Mouse (Mus musculus): ENCODE results near the gene Cfap74. TPM values are rescaled to one million over a fixed set of nuclear protein-coding genes. Genes with fewer than 3 reads are reported as not detected.
"Not testable (repeated sequence)": the region's sequence is repeated elsewhere in the genome, so short reads cannot be mapped to it uniquely, and the experiment has no call there.

Cfap74 gene
- polyA plus RNA-seq, 1 experiment: 1.2 TPM

DNA sequence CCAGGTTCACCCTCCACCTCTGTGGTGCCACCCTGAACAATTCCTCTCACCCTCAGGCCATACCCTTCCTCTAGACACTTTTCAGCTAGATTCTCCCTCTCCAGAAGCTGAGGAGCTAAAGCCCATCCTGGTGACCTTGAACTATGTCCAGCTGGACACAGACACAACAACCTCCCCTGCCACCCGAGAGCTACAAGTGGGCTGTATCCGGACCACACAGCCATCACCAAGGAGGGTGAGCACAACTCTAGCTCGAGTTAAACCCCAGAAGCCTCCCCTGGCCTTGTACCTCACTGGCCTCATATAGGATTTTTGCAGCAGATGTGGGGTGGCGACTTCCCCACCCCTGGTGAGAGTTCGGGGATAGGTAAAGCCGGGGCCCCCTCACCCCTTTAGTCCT is 56.6 kb downstream of the Cfap74 start:
- no peak for DNase-seq (ENCODE audit: low read depth, low spot score)
- WGBS: 72% methylated on average over 6 of the region's 6 CpGs

DNA sequence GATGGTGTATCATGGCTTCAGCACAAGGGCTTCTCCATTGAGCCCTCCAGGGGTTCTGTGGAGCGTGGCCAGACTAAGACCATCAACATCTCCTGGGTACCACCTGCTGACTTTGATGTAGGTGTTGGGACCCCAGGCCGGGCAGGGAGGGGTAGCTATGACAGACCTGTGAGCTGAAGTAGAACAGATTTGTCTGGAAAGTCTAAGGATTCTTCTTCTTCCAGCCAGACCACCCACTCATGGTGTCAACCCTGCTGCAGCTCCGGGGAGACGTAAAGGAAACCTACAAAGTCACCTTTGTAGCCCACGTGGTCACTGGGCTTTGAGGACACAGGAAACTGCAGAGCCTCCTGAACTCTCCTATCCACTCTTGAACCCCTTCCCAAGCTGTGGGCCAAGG is 57.1 kb downstream of the Cfap74 start:
- WGBS: 88% methylated on average over 5 of the region's 5 CpGs
- DNase-seq (ENCODE audit: low read depth, low spot score): no peak

DNA sequence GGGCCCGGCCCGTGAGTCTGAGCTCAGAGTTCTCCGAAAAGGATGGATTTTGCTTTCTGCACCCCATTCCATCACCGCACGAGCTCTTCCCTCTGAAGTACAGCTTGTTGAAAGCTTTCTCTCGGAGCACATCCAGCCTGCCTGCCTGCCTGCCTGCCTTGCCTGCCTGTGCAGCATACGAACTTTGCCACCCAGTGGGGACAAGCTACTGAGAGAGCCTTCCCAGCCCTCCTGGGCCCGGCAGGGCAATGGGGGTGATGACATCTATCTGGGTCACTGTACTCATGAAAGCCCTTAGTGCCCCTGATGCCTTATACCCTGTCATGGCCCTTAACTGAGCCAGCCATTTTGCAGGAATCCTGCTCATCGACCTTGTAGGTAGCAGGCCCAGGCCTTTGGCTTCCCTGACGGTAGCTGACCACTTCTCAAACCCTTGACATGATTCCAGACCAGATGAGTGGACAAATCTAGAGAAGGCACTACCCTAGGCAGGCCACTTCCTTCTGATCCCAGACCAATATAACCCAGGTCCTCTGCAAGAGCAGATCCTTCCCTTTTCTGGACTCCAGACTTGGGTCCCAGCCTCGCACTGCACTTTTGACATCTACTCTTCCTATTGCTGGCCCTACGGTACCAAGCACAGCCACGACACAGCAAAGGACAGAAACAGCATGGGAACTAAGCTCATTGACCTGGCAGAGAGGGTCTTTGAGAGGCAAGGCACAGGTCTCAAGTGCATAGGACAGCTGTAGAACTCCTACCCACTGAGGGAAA is 58.4 kb downstream of the Cfap74 start:
- 86% methylated on average over 13 of the region's 13 CpGs for WGBS
- no peak for DNase-seq (ENCODE audit: low read depth, low spot score)

DNA sequence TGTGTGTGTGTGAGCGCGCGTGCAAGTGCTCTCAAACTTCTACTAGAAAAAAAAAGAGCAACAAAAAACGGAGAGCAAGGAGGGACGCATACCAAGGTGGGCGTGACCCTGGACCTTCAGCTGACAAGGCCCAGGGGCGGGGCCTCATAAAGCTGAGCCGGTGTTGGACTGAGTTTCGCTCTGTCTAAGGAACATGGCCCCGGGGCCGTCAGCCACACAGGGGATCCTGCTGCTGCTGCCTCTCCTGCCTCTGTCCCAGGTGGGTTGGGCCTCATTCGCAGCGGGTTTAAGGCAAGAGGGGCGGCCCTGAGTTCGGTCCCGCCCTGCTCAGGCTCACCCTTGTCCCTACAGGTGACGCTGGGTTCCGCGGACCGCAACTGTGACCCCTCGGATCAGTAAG is 60.0 kb downstream of the Cfap74 start, which contains the start of gene Tmem52:
Gene Tmem52, plus strand, starts transcription at position 163 of the 400 bp plus-strand sequence.
- DNase-seq (ENCODE audit: low read depth, low spot score): no peak
- WGBS: 5% methylated on average over 21 of the region's 21 CpGs

DNA sequence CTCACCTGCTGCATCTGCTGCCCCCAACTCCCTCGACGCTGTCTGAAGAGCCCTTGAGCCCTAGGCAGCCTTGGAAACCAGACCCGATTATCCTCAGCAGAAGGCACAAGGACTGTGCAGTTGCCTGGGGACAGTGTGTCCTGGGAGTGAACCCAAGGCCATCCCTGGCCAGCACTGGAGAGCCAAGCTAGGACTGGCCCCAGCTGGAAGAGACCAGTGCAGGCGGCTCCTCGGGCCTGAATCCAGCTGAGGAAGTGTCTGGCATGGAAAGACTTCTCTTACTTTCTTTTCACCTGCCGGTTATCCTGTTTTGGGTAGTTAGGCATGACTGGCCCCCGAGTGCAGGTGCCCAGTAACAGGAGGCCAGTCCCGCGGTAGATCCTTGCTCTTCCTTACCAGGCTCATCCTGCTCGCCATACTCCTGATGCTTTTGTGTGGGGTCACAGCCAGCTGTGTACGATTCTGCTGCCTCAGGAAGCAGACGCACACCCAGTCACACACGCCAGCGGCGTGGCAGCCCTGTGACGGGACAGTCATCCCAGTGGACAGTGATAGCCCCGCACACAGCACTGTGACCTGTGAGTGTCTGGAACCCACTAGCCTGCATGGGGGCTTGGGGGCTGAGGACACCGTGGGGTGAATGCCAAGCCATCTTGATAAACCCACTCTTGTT is 60.7 kb downstream of the Cfap74 start:
- DNase-seq (ENCODE audit: low read depth, low spot score): no peak
- WGBS: 82% methylated on average over 18 of the region's 18 CpGs

DNA sequence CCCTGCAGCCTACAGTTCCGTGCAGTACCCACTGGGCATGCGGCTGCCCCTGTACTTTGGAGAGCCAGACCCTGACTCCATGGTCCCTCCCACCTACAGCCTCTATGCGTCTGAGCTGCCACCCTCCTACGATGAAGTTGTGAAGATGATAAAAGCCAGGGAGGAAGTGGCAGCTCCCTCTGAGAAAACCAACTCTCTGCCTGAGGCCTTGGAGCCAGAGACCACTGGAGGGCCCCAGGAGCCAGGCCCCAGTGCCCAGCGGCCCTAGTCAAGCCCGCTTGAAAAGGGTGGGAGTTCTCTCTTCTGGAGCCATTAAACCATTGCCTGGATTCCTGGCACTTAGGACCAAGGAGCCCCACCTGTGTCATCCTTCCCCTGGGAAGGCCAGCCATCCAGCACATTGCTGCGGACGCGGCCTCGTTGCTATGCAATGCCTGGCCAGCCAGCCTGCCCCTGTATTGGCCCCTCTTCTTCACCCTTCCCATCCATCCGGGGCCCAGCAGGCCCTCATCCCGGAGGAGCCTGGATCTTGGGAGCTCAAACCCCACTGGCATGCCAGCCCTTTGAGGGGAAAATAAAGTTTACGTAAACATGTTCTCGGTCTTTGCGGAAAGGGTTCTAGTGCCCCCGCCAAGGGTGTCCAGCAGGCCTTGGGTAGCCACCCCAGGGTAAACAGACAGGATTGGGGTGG is 61.4 kb downstream of the Cfap74 start:
- 82% methylated on average over 16 of the region's 16 CpGs for WGBS
- DNase-seq (ENCODE audit: low read depth, low spot score): no peak

DNA sequence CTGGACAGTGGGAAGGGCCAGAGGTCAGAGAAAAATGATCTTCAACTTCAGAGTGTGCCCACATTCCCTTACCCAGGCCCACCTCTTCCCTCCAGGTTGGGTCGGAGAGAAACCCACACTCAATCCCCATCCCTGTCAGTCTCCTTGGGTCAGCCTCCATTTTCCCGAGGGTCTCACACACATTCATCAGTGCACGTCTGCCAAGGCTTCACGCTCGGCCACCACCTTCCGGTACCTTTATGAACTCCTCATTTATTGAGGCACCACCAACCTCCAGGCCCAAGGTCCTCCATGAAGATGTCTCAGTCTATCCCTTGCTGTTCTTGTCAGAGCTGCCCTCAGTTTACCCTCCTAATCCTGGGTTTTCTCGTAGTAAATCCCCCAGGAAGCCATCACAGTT is 62.0 kb downstream of the Cfap74 start:
- 89% methylated on average over 7 of the region's 7 CpGs for WGBS
- no peak for DNase-seq (ENCODE audit: low read depth, low spot score)

DNA sequence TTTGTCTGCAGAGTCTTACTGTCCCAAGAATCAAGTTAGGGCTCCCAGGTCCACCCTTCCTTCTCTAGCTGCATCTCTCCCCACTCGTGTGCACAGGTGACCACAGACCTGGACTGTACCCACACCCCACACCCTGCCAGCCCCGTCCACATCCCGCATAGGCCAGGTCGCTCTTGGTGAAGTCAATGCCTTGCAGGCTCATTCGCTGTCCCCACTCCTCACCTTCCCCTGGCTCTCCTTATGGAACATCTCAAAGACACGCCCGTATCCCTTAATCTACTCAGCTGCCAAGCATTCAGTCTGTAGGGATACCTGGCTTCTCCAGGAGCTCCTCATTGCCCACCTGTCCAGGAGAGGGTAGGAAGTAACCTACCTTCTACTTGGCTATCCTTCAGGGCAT is 62.4 kb downstream of the Cfap74 start:
- WGBS: 91% methylated on average over 7 of the region's 7 CpGs
- no peak for DNase-seq (ENCODE audit: low read depth, low spot score)

DNA sequence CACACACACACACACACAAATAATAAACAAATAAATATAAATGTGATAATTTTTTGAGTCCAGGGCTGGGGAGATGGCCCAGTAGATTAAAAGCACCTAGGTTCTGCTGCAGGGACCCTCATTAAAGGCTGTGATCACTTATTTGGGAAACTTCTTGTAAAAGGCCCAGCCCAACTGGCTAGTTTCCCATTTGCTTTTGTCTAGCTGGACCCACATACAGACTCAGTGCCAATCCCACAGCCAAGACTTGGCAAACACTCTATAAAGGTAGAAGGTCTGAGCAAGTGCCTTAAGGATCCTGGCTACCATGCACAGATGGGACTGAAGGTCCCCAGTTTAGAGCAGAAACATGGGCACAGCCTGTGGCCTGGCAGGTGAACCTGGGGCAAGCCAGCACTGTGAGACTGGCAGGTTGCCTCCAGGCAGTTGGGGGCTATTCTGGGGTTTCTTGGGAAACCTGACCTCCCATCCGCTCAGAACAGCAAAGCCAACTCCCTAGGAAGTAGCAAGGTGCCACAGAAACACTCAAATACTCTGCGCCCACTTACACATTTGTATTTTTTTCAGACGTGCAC is 63.8 kb downstream of the Cfap74 start:
- WGBS: 67% methylated on average over 3 of the region's 3 CpGs
- DNase-seq (ENCODE audit: low read depth, low spot score): no peak

DNA sequence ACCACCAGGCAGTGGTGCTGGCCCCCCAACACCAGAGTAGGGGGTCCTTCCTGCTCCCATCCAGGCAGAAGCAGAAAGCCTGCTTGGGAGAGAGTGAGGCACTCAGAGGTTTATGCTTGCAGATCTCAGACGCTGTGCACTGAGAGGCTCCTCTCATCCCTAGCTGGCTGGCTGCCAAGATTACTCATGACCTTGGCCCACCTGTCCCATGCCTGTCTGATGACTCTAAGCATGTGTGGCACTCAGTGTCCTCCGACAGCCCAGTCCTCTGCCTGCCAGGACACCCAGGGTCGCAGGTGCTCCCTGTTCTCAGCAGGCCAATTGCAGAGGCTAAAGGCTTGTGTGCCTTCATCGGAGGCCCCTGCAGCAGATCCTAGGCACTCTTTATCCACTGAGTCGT is 64.3 kb downstream of the Cfap74 start:
- 32% methylated on average over 5 of the region's 5 CpGs for WGBS

DNA sequence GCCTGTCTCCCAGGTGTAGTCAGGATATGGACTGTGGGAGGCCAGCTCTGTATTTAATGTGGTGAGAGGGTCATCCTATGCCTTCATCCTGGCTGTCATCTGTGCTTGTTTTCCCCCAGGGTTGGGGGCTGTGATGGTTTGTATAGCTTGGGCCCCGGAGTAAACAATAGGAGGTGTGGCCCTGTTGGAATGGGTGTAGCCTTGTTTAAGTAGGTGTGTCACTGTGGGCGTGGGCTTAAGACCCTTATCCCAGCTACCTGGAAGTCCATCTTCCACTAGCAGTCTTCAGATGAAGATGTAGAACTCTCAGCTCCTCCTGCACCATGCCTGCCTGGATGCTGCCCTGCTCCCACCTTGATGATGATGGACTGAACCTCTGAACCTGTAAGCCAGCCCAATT is 64.8 kb downstream of the Cfap74 start:
- DNase-seq (ENCODE audit: low read depth, low spot score): not testable (repeated sequence)
- 33% methylated on average over 2 of the region's 2 CpGs for WGBS

More for the DNA sequence above, 64.3 kb downstream of the Cfap74 start:
- no peak for DNase-seq (ENCODE audit: low read depth, low spot score)

DNA sequence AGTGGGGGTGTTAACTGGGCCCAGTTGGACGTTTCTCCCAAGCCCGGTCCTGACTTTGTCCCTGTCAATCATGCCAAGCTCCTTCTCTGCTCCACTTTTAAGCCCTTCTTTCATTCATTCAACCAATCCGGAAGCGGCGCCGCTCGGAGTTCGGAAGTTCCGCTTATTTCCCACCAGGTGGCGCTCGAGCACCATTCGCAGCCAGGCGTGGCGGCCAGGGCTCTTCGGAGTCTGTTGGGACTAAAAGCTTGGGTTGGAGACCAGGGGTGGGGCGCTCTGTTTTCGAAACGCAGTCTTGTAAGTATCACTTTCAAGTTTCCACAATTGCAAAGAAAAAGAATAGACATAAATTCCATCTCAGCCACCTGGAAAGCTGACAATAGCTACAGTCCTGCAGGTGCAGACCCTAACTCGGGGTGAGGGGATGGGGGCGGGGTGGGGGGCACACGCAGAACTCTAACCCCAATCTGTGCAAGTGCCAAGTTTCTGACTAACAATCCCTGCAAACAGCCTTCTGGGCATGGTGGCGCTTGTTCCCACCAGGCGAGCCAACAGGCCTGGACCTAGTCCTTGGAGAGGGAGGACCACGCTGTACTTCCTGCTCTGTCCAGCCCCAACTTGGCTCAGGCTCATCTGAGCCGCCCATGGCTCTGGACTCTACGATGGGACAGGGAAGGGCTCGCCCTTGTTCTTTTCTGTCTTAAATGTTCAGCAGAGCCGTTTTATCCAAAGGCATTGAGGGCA is 72.6 kb downstream of the Cfap74 start:
- 4% methylated on average over 28 of the region's 28 CpGs for WGBS
- DNase-seq (ENCODE audit: low read depth, low spot score): no peak

DNA sequence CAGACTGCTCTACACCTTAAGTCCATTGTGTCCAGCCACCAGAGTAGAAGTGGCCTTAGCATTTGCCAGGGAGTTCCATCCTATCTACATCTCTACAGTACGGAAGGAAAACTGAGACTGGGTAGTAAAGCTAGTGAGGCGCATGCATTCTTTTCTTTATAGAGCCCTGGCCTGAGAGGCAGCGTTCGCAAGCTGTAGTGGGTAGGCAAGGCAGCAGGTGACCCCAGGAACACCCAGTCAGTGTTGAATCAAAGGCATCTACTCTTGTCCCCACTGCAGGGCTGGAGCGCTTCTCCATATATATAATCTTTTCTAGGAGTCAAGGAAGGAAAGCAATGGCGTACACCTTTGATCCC is 73.1 kb downstream of the Cfap74 start:
- 83% methylated on average over 6 of the region's 6 CpGs for WGBS
- no peak for DNase-seq (ENCODE audit: low read depth, low spot score)

DNA sequence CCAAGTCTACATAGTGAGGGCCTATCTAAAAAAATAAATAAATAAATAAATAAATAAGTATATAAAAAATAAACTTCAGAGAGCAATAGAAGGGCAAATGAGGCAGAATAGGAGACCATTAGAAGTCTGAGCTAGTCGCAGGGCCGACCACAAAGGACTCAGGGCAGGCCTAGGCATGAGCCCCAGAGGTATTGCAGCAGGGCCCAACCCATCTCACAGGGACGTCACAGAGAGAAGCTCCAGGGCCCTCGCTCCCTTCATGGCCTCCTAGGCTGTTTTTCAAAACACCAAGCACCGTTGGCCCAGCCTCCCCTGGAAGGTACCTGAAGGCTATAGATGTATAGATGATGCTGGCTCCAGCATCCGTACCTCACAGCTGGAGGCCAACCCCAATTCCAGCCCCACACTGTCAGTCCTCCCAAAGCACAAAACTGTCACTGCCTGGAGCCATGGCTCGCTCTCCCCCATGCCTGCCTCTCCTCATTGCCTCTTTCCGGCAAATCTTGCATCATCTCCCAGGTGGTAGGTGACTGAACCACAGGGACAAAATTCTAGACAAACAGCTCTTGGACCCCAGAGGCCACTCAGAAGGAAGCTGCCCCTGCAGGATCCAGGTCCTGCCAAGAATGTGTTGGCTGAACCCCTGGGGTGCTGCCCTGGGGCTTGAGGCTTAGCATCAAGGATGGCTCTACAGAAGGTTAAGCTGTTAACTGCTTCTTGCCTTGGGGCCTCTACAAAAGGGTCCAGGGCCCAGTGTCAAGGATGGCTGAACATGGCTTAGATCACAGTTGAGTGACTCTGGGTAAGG is 73.9 kb downstream of the Cfap74 start:
- no peak for DNase-seq (ENCODE audit: low read depth, low spot score)
- 96% methylated on average over 8 of the region's 8 CpGs for WGBS

DNA sequence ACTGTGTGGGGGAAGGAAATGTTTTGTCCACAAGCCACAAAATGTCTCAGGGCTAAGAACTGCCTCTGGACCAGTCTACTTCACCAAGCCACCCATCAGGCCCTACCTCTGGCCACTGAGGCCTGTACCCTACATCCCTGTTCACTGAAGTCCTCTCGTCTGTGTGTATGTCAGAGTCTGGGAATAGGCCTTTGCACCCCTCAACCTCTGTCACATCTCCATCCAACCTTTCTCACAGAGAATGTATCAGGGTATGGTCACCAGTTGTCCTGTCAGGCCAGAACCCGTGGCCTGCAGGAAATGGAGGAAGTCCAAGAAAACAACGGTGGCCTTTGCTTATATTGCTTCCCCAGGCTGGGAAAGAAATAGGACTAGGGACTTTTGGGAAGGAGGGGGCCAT is 76.5 kb downstream of the Cfap74 start:
- no peak for DNase-seq (ENCODE audit: low read depth, low spot score)
- 59% methylated on average over 3 of the region's 3 CpGs for WGBS

DNA sequence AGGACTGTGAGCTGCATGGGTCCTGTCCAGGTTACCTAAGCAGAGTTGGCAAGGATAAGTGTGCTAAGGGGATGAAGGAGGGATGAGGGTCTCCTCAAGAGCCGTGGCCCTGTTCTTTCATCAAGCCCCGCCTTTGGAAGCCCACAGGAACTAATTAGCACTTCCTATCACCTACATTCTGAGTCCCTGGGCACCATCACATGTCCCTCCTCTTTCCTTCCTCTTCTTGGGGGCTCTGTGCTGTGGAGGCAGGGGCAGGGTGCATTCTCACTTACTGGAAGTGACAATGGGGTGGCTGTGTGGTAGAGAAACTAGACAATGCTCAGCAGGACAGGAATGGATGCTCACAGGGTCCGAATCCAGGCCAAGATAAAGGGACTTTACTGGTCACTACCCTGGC is 78.8 kb downstream of the Cfap74 start:
- 45% methylated on average over 3 of the region's 3 CpGs for WGBS
- no peak for DNase-seq (ENCODE audit: low read depth, low spot score)

DNA sequence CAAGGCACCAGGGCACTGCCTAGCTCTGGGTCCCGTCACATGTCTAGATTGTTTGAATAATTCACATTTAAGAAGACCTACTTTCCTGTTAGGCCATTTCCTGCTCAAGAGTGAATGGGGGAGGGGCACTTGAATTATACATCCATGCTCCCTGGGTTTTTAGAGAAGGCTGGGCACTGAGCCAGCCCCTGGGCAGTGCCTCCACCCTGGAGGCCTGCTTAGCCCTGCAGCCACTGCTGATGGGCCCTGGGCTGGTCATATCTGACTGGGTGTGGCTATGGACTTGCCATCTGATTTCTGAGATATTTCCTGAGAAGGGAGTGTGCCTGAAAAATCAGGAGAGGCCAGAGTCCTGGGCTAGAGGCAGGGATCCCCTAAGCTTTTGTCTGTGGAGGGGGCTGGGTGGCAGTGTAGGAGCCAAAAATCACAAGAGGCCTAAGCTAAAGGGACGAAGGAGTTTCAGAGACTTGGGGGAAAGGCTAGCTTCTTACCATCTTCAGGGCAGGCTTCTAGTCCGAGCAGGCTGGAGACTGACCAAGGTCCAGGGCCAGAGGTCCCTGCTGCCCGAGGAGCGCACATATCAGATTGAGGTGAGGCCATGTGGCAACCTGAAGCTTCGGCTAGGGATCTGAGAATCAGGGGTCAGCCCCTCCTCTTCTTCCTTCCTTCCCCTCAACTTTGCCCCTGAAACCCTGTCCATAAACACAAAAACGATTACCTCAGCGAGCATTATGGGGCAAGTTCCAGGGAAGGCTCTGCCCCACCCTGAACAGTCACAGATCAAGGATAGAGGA is 79.4 kb downstream of the Cfap74 start:
- 14% methylated on average over 8 of the region's 8 CpGs for WGBS
- DNase-seq (ENCODE audit: low read depth, low spot score): peak; percentile 94
